Mouse (Mus musculus) retina, postnatal 7 days (tissue): ENCODE results near the gene 1110004F10Rik.

ENCODE experiments used
- DNase-seq: peaks from one replicate; pipeline ENCODE4 v3.0.0-alpha.2; 2012; ENCODE audit warnings: low read depth, low spot score

1110004F10Rik gene

GRCm38 (mm10) chr7:116092710-116093465 lies 53.7 kb downstream of the 1110004F10Rik start:
- DNase-seq: peak; percentile 96

- no peak for DNase-seq
Measured at GRCm38 (mm10) chr7:116093466-116093850, 54.3 kb downstream of the 1110004F10Rik start.

- DNase-seq: no peak
Measured at GRCm38 (mm10) chr7:116099952-116100528, 60.8 kb downstream of the 1110004F10Rik start.

GRCm38 (mm10) chr7:116103091-116103490 lies 63.9 kb downstream of the 1110004F10Rik start:
- no peak for DNase-seq

GRCm38 (mm10) chr7:116110661-116111060 lies 71.5 kb downstream of the 1110004F10Rik start:
- no peak for DNase-seq

- no peak for DNase-seq
Measured at GRCm38 (mm10) chr7:116111546-116111945, 72.3 kb downstream of the 1110004F10Rik start.

- DNase-seq: no peak
Measured at GRCm38 (mm10) chr7:116115216-116115930, 76.2 kb downstream of the 1110004F10Rik start.

GRCm38 (mm10) chr7:116115991-116116390 lies 76.8 kb downstream of the 1110004F10Rik start:
- no peak for DNase-seq

GRCm38 (mm10) chr7:116119306-116119857 lies 80.2 kb downstream of the 1110004F10Rik start:
- no peak for DNase-seq

GRCm38 (mm10) chr7:116120737-116121136 lies 81.5 kb downstream of the 1110004F10Rik start:
- no peak for DNase-seq

- DNase-seq: no peak
Measured at GRCm38 (mm10) chr7:116121202-116121601, 82.0 kb downstream of the 1110004F10Rik start.

GRCm38 (mm10) chr7:116122981-116123596 lies 83.9 kb downstream of the 1110004F10Rik start:
- no peak for DNase-seq

- DNase-seq: no peak
Measured at GRCm38 (mm10) chr7:116123597-116123985, 84.4 kb downstream of the 1110004F10Rik start.

GRCm38 (mm10) chr7:116124057-116124456 lies 84.9 kb downstream of the 1110004F10Rik start:
- DNase-seq: no peak

- DNase-seq: no peak
Measured at GRCm38 (mm10) chr7:116125671-116126070, 86.5 kb downstream of the 1110004F10Rik start.

GRCm38 (mm10) chr7:116127052-116127451 lies 87.9 kb downstream of the 1110004F10Rik start:
- no peak for DNase-seq

- DNase-seq: no peak
Measured at GRCm38 (mm10) chr7:116128286-116128685, 89.1 kb downstream of the 1110004F10Rik start.

- no peak for DNase-seq
Measured at GRCm38 (mm10) chr7:116129374-116129773, 90.2 kb downstream of the 1110004F10Rik start.

- no peak for DNase-seq
Measured at GRCm38 (mm10) chr7:116131390-116131789, 92.2 kb downstream of the 1110004F10Rik start.

- peak; percentile 70 for DNase-seq
Measured at GRCm38 (mm10) chr7:116132078-116132477, 92.9 kb downstream of the 1110004F10Rik start.

- DNase-seq: no peak
Measured at GRCm38 (mm10) chr7:116134413-116135292, 95.5 kb downstream of the 1110004F10Rik start.
